15 mouse cellular contexts compared by ENCODE assay signal in the genomic region with DNA sequence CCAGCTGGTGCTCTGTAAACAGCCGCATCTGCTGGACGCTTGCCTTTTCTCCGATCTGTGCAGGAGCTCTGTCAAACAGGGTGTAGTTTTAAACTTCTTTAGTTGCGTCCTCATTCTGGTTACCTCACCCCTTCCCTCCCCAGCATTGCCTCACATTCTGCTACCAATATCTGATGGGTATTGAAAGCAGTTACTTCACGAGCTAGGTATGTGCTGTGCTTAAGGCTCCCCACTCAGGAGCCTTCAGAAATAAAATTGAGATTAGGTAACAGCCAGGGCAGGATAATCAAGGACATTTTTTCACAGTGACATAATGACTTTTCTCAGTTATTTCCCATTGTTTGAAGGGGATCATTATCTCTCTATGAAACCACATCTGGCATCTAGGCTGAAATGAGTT. TPM values are rescaled to one million over a fixed set of nuclear protein-coding genes. Genes with fewer than 3 reads are reported as not detected.
DNase-seq lines count a peak whose midpoint lies in the region; ATAC-seq and TF ChIP-seq lines count a peak whose summit lies in the region.
"Had no signal": no experiment of that assay in that cellular context is flagged by ENCODE, and none has a peak within 500 bp of the region (broad histone marks: within the 10 kb centered on the region; RNA-seq: fewer than 3 reads in every experiment).

No protein-coding gene starts in this region.

- H3K9me3 ChIP-seq in heart, embryonic 13.5 days: no peaks in the 10 kb centered on the region
- no peaks in the 10 kb centered on the region for H3K9me3 ChIP-seq in lung, embryonic 14.5 days (ENCODE audit: low read depth, low read length)
- H3K9me3 ChIP-seq in embryonic facial prominence, embryonic 12.5 days: no peaks in the 10 kb centered on the region
- no peaks in the 10 kb centered on the region for H3K9me3 ChIP-seq in limb, embryonic 12.5 days
- H3K9me3 ChIP-seq: forebrain, embryonic 15.5 days; intestine, embryonic 15.5 days; liver, embryonic 13.5 days; neural tube, embryonic 12.5 days had no signal

- no peak for DNase-seq in heart, postnatal 36 days
- peak; percentile 35 for DNase-seq in lung, embryonic 14.5 days
- DNase-seq in lung, postnatal 36 days: no peak
- DNase-seq in adrenal gland, postnatal 36 days: no peak
- DNase-seq: cerebellum, adult 9-10 months; heart, adult 18-20 months; liver, embryonic 13.5 days; lung, postnatal 14 days; thymus, postnatal 14 days had no signal

- no peak overlapping the region for H3K4me3 ChIP-seq in heart, embryonic 13.5 days
- H3K4me3 ChIP-seq in lung, embryonic 14.5 days (ENCODE audit: low read depth, low read length): no peak overlapping the region
- H3K4me3 ChIP-seq in embryonic facial prominence, embryonic 12.5 days: no peak overlapping the region
- H3K4me3 ChIP-seq in limb, embryonic 12.5 days (replicated peaks): no peak overlapping the region
- H3K4me3 ChIP-seq: forebrain, embryonic 15.5 days; intestine, embryonic 15.5 days; liver, embryonic 13.5 days; neural tube, embryonic 12.5 days had no signal

- peak overlapping the region; percentile 67 for H3K27ac ChIP-seq in heart, embryonic 13.5 days (replicated peaks)
- peak overlapping the region; percentile 79 for H3K27ac ChIP-seq in lung, embryonic 14.5 days (ENCODE audit: low read depth)
- H3K27ac ChIP-seq in embryonic facial prominence, embryonic 12.5 days: peak overlapping the region; percentile 79
- H3K27ac ChIP-seq in limb, embryonic 12.5 days: peak overlapping the region; percentile 50; the same call in 1 of the 2 replicates
- H3K27ac ChIP-seq: forebrain, embryonic 15.5 days; intestine, embryonic 15.5 days; liver, embryonic 13.5 days; neural tube, embryonic 12.5 days had no signal

- peaks cover 60% of the 10 kb centered on the region for H3K4me1 ChIP-seq in heart, embryonic 13.5 days
- peaks cover 15% of the 10 kb centered on the region for H3K4me1 ChIP-seq in lung, embryonic 14.5 days (ENCODE audit: insufficient read depth)
- peaks cover 27% of the 10 kb centered on the region for H3K4me1 ChIP-seq in embryonic facial prominence, embryonic 12.5 days
- H3K4me1 ChIP-seq in limb, embryonic 12.5 days (replicated peaks): peaks cover 18% of the 10 kb centered on the region
- H3K4me1 ChIP-seq: liver, embryonic 13.5 days had no signal

- intact Hi-C loops in heart, postnatal 36 days (cut with DNase I): no loop called here

- H3K36me3 ChIP-seq in heart, embryonic 13.5 days: no peaks in the 10 kb centered on the region
- H3K36me3 ChIP-seq in lung, embryonic 14.5 days (ENCODE audit: insufficient read depth): no peaks in the 10 kb centered on the region
- no peaks in the 10 kb centered on the region for H3K36me3 ChIP-seq in embryonic facial prominence, embryonic 12.5 days
- no peaks in the 10 kb centered on the region for H3K36me3 ChIP-seq in limb, embryonic 12.5 days
- H3K36me3 ChIP-seq: forebrain, embryonic 15.5 days; intestine, embryonic 15.5 days; liver, embryonic 13.5 days; neural tube, embryonic 12.5 days had no signal

- TF ChIP-seq CTCF in lung, embryonic 14.5 days (IDR thresholded peaks at IDR 0.05; ENCODE audit: low read depth): no peak

- peak overlapping the region; percentile 50 for H3K9ac ChIP-seq in heart, embryonic 13.5 days
- peak overlapping the region; percentile 34 for H3K9ac ChIP-seq in lung, embryonic 14.5 days
- no peak overlapping the region for H3K9ac ChIP-seq in embryonic facial prominence, embryonic 12.5 days
- no peak overlapping the region for H3K9ac ChIP-seq in limb, embryonic 12.5 days (replicated peaks)
- H3K9ac ChIP-seq: forebrain, embryonic 15.5 days; intestine, embryonic 15.5 days; liver, embryonic 13.5 days; neural tube, embryonic 12.5 days had no signal

- 21% methylated on average over 5 of the region's 5 CpGs for WGBS in heart, embryonic 13.5 days
- WGBS in lung, embryonic 14.5 days: 23% methylated on average over 5 of the region's 5 CpGs
- WGBS in embryonic facial prominence, embryonic 12.5 days: 23% methylated on average over 5 of the region's 5 CpGs
- WGBS in limb, embryonic 12.5 days: 40% methylated on average over 5 of the region's 5 CpGs

- H3K27me3 ChIP-seq in heart, embryonic 13.5 days (replicated peaks): no peaks in the 10 kb centered on the region
- H3K27me3 ChIP-seq in lung, embryonic 14.5 days (ENCODE audit: insufficient read depth, low read length): no peaks in the 10 kb centered on the region
- H3K27me3 ChIP-seq in embryonic facial prominence, embryonic 12.5 days: no peaks in the 10 kb centered on the region
- H3K27me3 ChIP-seq in limb, embryonic 12.5 days: no peaks in the 10 kb centered on the region; the same call in 1 of the 2 replicates
- H3K27me3 ChIP-seq: forebrain, embryonic 15.5 days; intestine, embryonic 15.5 days; liver, embryonic 13.5 days; neural tube, embryonic 12.5 days had no signal

- H3K4me2 ChIP-seq in heart, embryonic 13.5 days: 0 out of 2 replicates have a peak overlapping the region, but pooled peaks have one; percentile 1
- H3K4me2 ChIP-seq in lung, embryonic 14.5 days: peak overlapping the region; percentile 12; the same call in 1 of the 2 replicates
- no peak overlapping the region for H3K4me2 ChIP-seq in embryonic facial prominence, embryonic 12.5 days (replicated peaks)
- H3K4me2 ChIP-seq in limb, embryonic 12.5 days: no peak overlapping the region
- H3K4me2 ChIP-seq: forebrain, embryonic 15.5 days; intestine, embryonic 15.5 days; liver, embryonic 13.5 days; neural tube, embryonic 12.5 days had no signal

- no peak for ATAC-seq in heart, embryonic 13.5 days (ENCODE audit: extremely low read depth, insufficient number of reproducible peaks, low FRiP score, low TSS enrichment)
- no peak for ATAC-seq in lung, embryonic 14.5 days (ENCODE audit: insufficient read depth)
- no peak for ATAC-seq in embryonic facial prominence, embryonic 12.5 days (ENCODE audit: insufficient number of reproducible peaks, insufficient read depth, low FRiP score, low TSS enrichment)
- ATAC-seq in limb, embryonic 12.5 days (ENCODE audit: insufficient number of reproducible peaks, insufficient read depth, low FRiP score, low TSS enrichment, low read depth): peak; percentile 37; the same call in 1 of the 2 replicates
- ATAC-seq: forebrain, embryonic 15.5 days; intestine, embryonic 15.5 days had no signal

RNA-seq across cellular contexts. Expression of a gene that starts 23.9 kb away (rescaled TPM):
- polyA plus RNA-seq in heart, embryonic 13.5 days (2015; fragmentation: Nextera tagmentation; extraction: Ambion mirVana): 8.6 and 9.7 TPM in 2 replicates
- total RNA-seq in heart, postnatal 36 days (2021): 1 to 10 TPM; 4.8 to 6.2 TPM
- 9.0 and 10.4 TPM in 2 replicates for polyA plus RNA-seq in lung, embryonic 14.5 days (2014; fragmentation: Nextera tagmentation; extraction: Ambion mirVana)
- 72.9 and 74.1 TPM in 2 replicates for polyA plus RNA-seq in embryonic facial prominence, embryonic 12.5 days (2016; fragmentation: Nextera tagmentation; extraction: Ambion mirVana)
- 29.5 and 29.7 TPM in 2 replicates for polyA plus RNA-seq in limb, embryonic 12.5 days (2016; fragmentation: Nextera tagmentation; extraction: Ambion mirVana)
- 10 to 100 TPM; 20.2 to 24.3 TPM for total RNA-seq in adrenal gland, postnatal 36 days (2021)

Comparison
In these comparisons a context has a peak if more than half of its experiments do, and no peak if none do; other contexts are left out.
1. H3K4me2 ChIP-seq: peak in heart, embryonic 13.5 days (single experiment) and lung, embryonic 14.5 days (single experiment); none in embryonic facial prominence, embryonic 12.5 days (single experiment) and limb, embryonic 12.5 days (single experiment).
2. H3K9ac ChIP-seq: peak in heart, embryonic 13.5 days (single experiment) and lung, embryonic 14.5 days (single experiment); none in embryonic facial prominence, embryonic 12.5 days (single experiment) and limb, embryonic 12.5 days (single experiment).
3. Peak in every context shown above with its lines, with median percentiles within 50 percentile points of each other: H3K27ac ChIP-seq.